Mouse (Mus musculus) kidney, embryonic 15.5 days (tissue): ENCODE measurements around the gene Adamtsl5. TPM values are rescaled to one million over a fixed set of nuclear protein-coding genes. Genes with fewer than 3 reads are reported as not detected.
"Not testable (repeated sequence)": the region's sequence is repeated elsewhere in the genome, so short reads cannot be mapped to it uniquely, and the experiment has no call there.

Experiments
- ATAC-seq: fragments of 200-750 bp; cut with Nextera tagmentation; replicated peaks from 2 replicates; pipeline ENCODE4 v1.8.0; 2017; ENCODE audit warnings: moderate TSS enrichment; ENCODE audit not compliant: low FRiP score
- H3K27ac ChIP-seq: fragments of 300-500 bp; sonication (generic); 2 replicates; pipeline ENCODE4 v1.5.1; 2015; ENCODE audit warnings: mild to moderate bottlenecking, inconsistent platforms
- H3K27me3 ChIP-seq: fragments of 300-500 bp; sonication (generic); 2 replicates; pipeline ENCODE4 v1.6.1; 2015; ENCODE audit warnings: inconsistent platforms
- H3K36me3 ChIP-seq: fragments of 300-500 bp; sonication (generic); 2 replicates; pipeline ENCODE4 v1.6.1; 2015; ENCODE audit warnings: inconsistent platforms
- H3K4me1 ChIP-seq: fragments of 300-500 bp; sonication (generic); 2 replicates; pipeline ENCODE4 v1.6.1; 2015; ENCODE audit warnings: inconsistent platforms
- H3K4me2 ChIP-seq: fragments of 300-500 bp; sonication (generic); 2 replicates; pipeline ENCODE4 v1.6.1; 2015; ENCODE audit warnings: moderate library complexity, mild to moderate bottlenecking, inconsistent platforms
- H3K4me3 ChIP-seq: fragments of 300-500 bp; sonication (generic); replicated peaks from 2 replicates; pipeline ENCODE4 v1.5.1; 2015; ENCODE audit warnings: mild to moderate bottlenecking, inconsistent platforms
- H3K9ac ChIP-seq: fragments of 300-500 bp; sonication (generic); 2 replicates; pipeline ENCODE4 v1.6.1; 2015; ENCODE audit warnings: mild to moderate bottlenecking, inconsistent platforms
- H3K9me3 ChIP-seq: fragments of 300-500 bp; sonication (generic); replicated peaks from 2 replicates; pipeline ENCODE4 v1.6.1; 2016; ENCODE audit warnings: inconsistent platforms
- WGBS: fragments of 180-500 bp; shearing (Covaris S2); methylation state at CpG from one replicate; pipeline ENCODE4 v1.1.7; 2015; ENCODE audit warnings: mixed read lengths; 5-methylcytosine and 5-hydroxymethylcytosine counted together
- polyA plus RNA-seq: library from polyadenylated mRNA; unstranded; fragments of >200 nt; fragmentation: Nextera tagmentation; extraction: Ambion mirVana; gene quantifications from 2 replicates; pipeline ENCODE4 v1.2.1, GENCODE M21; 2015

Adamtsl5 gene
- polyA plus RNA-seq, 1 experiment from 2014 or later, result 5.2 TPM

- no peak overlapping the region for H3K4me3 ChIP-seq
- H3K4me1 ChIP-seq, result peaks cover 51% of the 10 kb centered on the region
- WGBS, result 47% methylated on average over 8 of the region's 8 CpGs
- H3K9ac ChIP-seq, result no peak overlapping the region
- H3K27ac ChIP-seq, result no peak overlapping the region
- H3K4me2 ChIP-seq, result no peak overlapping the region
- H3K27me3 ChIP-seq, result peaks cover 100% of the 10 kb centered on the region
- no peaks in the 10 kb centered on the region for H3K9me3 ChIP-seq
- H3K36me3 ChIP-seq, result no peaks in the 10 kb centered on the region
- ATAC-seq, result no peak
These were observed 4.5 kb upstream of the Adamtsl5 start for GRCm38 (mm10) chr10:80352727-80353126.

GRCm38 (mm10) chr10:80351896-80352295 lies 3.7 kb upstream of the Adamtsl5 start:
- no peak overlapping the region for H3K27ac ChIP-seq
- H3K4me3 ChIP-seq, result no peak overlapping the region
- H3K9ac ChIP-seq, result no peak overlapping the region
- H3K4me1 ChIP-seq, result peaks cover 48% of the 10 kb centered on the region
- 28% methylated on average over 11 of the region's 11 CpGs for WGBS
- H3K36me3 ChIP-seq, result no peaks in the 10 kb centered on the region
- no peak overlapping the region for H3K4me2 ChIP-seq
- no peak for ATAC-seq
- no peaks in the 10 kb centered on the region for H3K9me3 ChIP-seq
- H3K27me3 ChIP-seq, result peaks cover 100% of the 10 kb centered on the region

- Histone ChIP-seq H3K27me3 (peaks cover 100% of the 10 kb centered on the region), H3K9me3 (no peaks in the 10 kb centered on the region), H3K4me3 (no peak overlapping the region), H3K27ac (no peak overlapping the region), H3K4me1 (peaks cover 34% of the 10 kb centered on the region), H3K4me2 (no peak overlapping the region), H3K9ac (no peak overlapping the region), H3K36me3 (no peaks in the 10 kb centered on the region)
- WGBS, result 2% methylated on average over 7 of the region's 7 CpGs
- ATAC-seq, result peak; percentile 87
These were observed 2.1 kb upstream of the Adamtsl5 start for GRCm38 (mm10) chr10:80350292-80350691.

- Histone ChIP-seq H3K36me3 (no peaks in the 10 kb centered on the region), H3K4me2 (peak overlapping the region; percentile 55), H3K4me1 (peaks cover 45% of the 10 kb centered on the region), H3K9ac (no peak overlapping the region), H3K4me3 (peak overlapping the region; percentile 31), H3K27ac (no peak overlapping the region), H3K27me3 (peaks cover 100% of the 10 kb centered on the region), H3K9me3 (no peaks in the 10 kb centered on the region)
- 11% methylated on average over 26 of the region's 26 CpGs for WGBS
- ATAC-seq, result no peak
These were observed 769 bp upstream of the Adamtsl5 start for GRCm38 (mm10) chr10:80348981-80349380.

GRCm38 (mm10) chr10:80347514-80347967 lies 671 bp downstream of the Adamtsl5 start:
- no peaks in the 10 kb centered on the region for H3K9me3 ChIP-seq
- H3K4me3 ChIP-seq, result peak overlapping the region; percentile 31
- peaks cover 51% of the 10 kb centered on the region for H3K4me1 ChIP-seq
- H3K9ac ChIP-seq, result 0 out of 2 replicates have a peak overlapping the region, but pooled peaks have one; percentile 7
- peak overlapping the region; percentile 55 for H3K4me2 ChIP-seq
- peaks cover 100% of the 10 kb centered on the region for H3K27me3 ChIP-seq
- ATAC-seq, result no peak
- no peak overlapping the region for H3K27ac ChIP-seq
- no peaks in the 10 kb centered on the region for H3K36me3 ChIP-seq
- 11% methylated on average over 17 of the region's 17 CpGs for WGBS

GRCm38 (mm10) chr10:80345929-80346328 lies 2.3 kb downstream of the Adamtsl5 start:
- not testable (repeated sequence) for H3K9me3 ChIP-seq, H3K9ac ChIP-seq, H3K4me3 ChIP-seq, ATAC-seq, H3K4me2 ChIP-seq, H3K27ac ChIP-seq, H3K36me3 ChIP-seq
- H3K27me3 ChIP-seq, result peaks cover 100% of the 10 kb centered on the region
- H3K4me1 ChIP-seq, result peaks cover 67% of the 10 kb centered on the region
- 80% methylated on average over 6 of the region's 6 CpGs for WGBS

- peaks cover 100% of the 10 kb centered on the region for H3K27me3 ChIP-seq
- H3K9ac ChIP-seq, result no peak overlapping the region
- H3K9me3 ChIP-seq, result no peaks in the 10 kb centered on the region
- 2% methylated on average over 16 of the region's 16 CpGs for WGBS
- H3K27ac ChIP-seq, result no peak overlapping the region
- peak overlapping the region; percentile 23 for H3K4me2 ChIP-seq
- H3K4me1 ChIP-seq, result peaks cover 73% of the 10 kb centered on the region
- no peak for ATAC-seq
- no peak overlapping the region; the same call in 1 of the 2 replicates for H3K4me3 ChIP-seq
- H3K36me3 ChIP-seq, result no peaks in the 10 kb centered on the region
These were observed 3.1 kb downstream of the Adamtsl5 start for GRCm38 (mm10) chr10:80345122-80345521.

GRCm38 (mm10) chr10:80344131-80344661 lies 4.0 kb downstream of the Adamtsl5 start:
- ATAC-seq, result 0 out of 2 replicates have a peak, but pooled peaks have one; percentile 9
- no peak overlapping the region for H3K27ac ChIP-seq
- peaks cover 95% of the 10 kb centered on the region for H3K27me3 ChIP-seq
- no peak overlapping the region for H3K4me2 ChIP-seq
- no peaks in the 10 kb centered on the region for H3K9me3 ChIP-seq
- 47% methylated on average over 9 of the region's 9 CpGs for WGBS
- H3K9ac ChIP-seq, result no peak overlapping the region
- no peaks in the 10 kb centered on the region for H3K36me3 ChIP-seq
- peaks cover 72% of the 10 kb centered on the region for H3K4me1 ChIP-seq
- no peak overlapping the region for H3K4me3 ChIP-seq

GRCm38 (mm10) chr10:80343425-80343895 lies 4.8 kb downstream of the Adamtsl5 start:
- Histone ChIP-seq H3K4me1 (peaks cover 64% of the 10 kb centered on the region), H3K9ac (0 out of 2 replicates have a peak overlapping the region, but pooled peaks have one; percentile 8), H3K27me3 (peaks cover 88% of the 10 kb centered on the region)

GRCm38 (mm10) chr10:80342749-80343424 lies 5.3 kb downstream of the Adamtsl5 start:
- peak overlapping the region; percentile 63 for H3K4me2 ChIP-seq
- H3K27me3 ChIP-seq, result peaks cover 86% of the 10 kb centered on the region
- H3K9me3 ChIP-seq, result no peaks in the 10 kb centered on the region
- H3K9ac ChIP-seq, result 0 out of 2 replicates have a peak overlapping the region, but pooled peaks have one; percentile 8
- no peaks in the 10 kb centered on the region for H3K36me3 ChIP-seq
- peaks cover 59% of the 10 kb centered on the region for H3K4me1 ChIP-seq
- H3K4me3 ChIP-seq, result peak overlapping the region; percentile 37
- peak; percentile 68 for ATAC-seq
- 1% methylated on average over 28 of the region's 33 CpGs for WGBS
- H3K27ac ChIP-seq, result no peak overlapping the region

More at GRCm38 (mm10) chr10:80343425-80343895, 4.8 kb downstream of the Adamtsl5 start:
- H3K27ac ChIP-seq, result peak overlapping the region; percentile 22; the same call in 1 of the 2 replicates
- ATAC-seq, result peak; percentile 26
- no peaks in the 10 kb centered on the region for H3K9me3 ChIP-seq
- H3K4me3 ChIP-seq, result peak overlapping the region; percentile 37
- H3K4me2 ChIP-seq, result peak overlapping the region; percentile 63
- H3K36me3 ChIP-seq, result no peaks in the 10 kb centered on the region
- WGBS, result 24% methylated on average over 13 of the region's 13 CpGs

- peak overlapping the region; percentile 63 for H3K4me2 ChIP-seq
- 0 out of 2 replicates have a peak, but pooled peaks have one; percentile 5 for ATAC-seq
- no peaks in the 10 kb centered on the region for H3K36me3 ChIP-seq
- H3K9ac ChIP-seq, result no peak overlapping the region
- H3K9me3 ChIP-seq, result no peaks in the 10 kb centered on the region
- H3K27ac ChIP-seq, result no peak overlapping the region
- WGBS, result 3% methylated on average over 26 of the region's 26 CpGs
- H3K27me3 ChIP-seq, result peaks cover 80% of the 10 kb centered on the region
- peak overlapping the region; percentile 37 for H3K4me3 ChIP-seq
- peaks cover 53% of the 10 kb centered on the region for H3K4me1 ChIP-seq
These were observed 5.9 kb downstream of the Adamtsl5 start for GRCm38 (mm10) chr10:80342305-80342748.
